Mouse (Mus musculus) G1E (cell line): ENCODE measurements around the gene Gpn3.

ENCODE experiments used
- CTCF ChIP-seq: IDR thresholded peaks from 2 replicates; pipeline ENCODE4 v1.5.1; 2012; ENCODE audit warnings: low read depth, low read length, inconsistent platforms, mixed read lengths
- GATA1 ChIP-seq: IDR thresholded peaks from 2 replicates; pipeline ENCODE4 v1.6.1; 2012; ENCODE audit warnings: borderline replicate concordance, low read length, inconsistent platforms, mixed read lengths
- POLR2AphosphoS5 ChIP-seq: IDR thresholded peaks from 2 replicates; pipeline ENCODE4 v1.6.1; 2012; ENCODE audit warnings: low read depth, low read length, inconsistent platforms; ENCODE audit not compliant: insufficient replicate concordance

DNA sequence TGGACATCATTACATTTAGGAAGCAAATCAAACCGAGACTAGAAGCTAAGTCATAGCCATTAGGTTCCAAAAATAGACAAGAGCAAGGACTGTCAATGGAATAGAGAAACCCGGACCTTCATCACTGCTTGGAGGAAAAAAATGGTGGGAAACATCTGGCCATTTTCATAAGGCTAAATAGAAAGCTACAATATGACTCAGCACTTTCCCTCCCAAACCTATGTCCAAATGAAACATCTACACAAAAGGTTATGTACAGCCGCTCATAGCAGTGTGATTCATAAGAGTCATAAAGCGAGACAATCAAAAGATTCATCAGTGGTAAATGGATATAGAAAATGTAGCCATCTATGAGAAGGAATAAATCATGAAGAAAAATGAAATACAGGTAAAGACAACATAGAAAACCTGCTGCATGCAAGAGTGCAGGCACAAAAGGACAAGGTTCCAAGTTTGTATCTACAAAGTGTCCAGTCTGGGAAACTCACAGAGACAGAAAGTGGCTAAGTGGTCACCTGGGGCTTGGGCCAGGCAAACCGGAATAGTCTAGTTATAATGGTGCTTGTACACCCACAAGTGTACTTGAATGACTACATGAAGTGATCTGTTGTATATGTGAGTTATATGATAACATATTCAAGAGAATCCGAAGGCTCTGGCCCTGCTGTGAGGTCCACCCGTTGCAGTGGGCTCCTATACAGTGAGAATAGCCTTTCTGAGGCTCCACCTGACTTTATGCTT is 35.0 kb upstream of the Gpn3 start:
- TF ChIP-seq CTCF (no peak), POLR2AphosphoS5 (no peak), GATA1 (no peak)
